Mouse (Mus musculus) left cerebral cortex, postnatal 10 days (tissue): ENCODE results near the gene Dnaic1. TPM values are rescaled to one million over a fixed set of nuclear protein-coding genes. Genes with fewer than 3 reads are reported as not detected.

Source experiments
- DNase-seq, 2 experiments: peaks; one replicate each; pipeline ENCODE4 v3.0.0; 2021 to 2022; ENCODE audit warnings: low spot score in 2 of 2, mixed read lengths in 1 of 2; ENCODE audit errors: extremely low spot score in 1 of 2
- intact Hi-C: fragments of 180-260 bp; cut with DNase I; formaldehyde crosslinking; loops from one replicate; pipeline ENCODE4 v1.15.1; 2025
- total RNA-seq, 2 experiments: library from RNA; stranded (reverse); gene quantifications; 2 replicates each; pipeline ENCODE4 v1.2.3; 2021

Gene Dnaic1
- total RNA-seq, 2 experiments from 2014 or later = 4.2 to 5.4 TPM

GRCm38 (mm10) chr4:41563297-41563696 is 6.3 kb upstream of the Dnaic1 start:
- intact Hi-C loops = no loop called here

GRCm38 (mm10) chr4:41566123-41566522 is 3.5 kb upstream of the Dnaic1 start:
- intact Hi-C loops = loop anchor here (5.0 kb wide), 1 partner anchor 41 kb away; no protein-coding TSS in a partner anchor
- no peak for DNase-seq

More at GRCm38 (mm10) chr4:41563297-41563696, 6.3 kb upstream of the Dnaic1 start:
- no peak for DNase-seq

- DNase-seq = peak; percentile 56 to 76
- intact Hi-C loops = loop anchor here (5.0 kb wide), 1 partner anchor 39 kb away; no protein-coding TSS in a partner anchor
Measured at GRCm38 (mm10) chr4:41568239-41568638, 1.3 kb upstream of the Dnaic1 start.

- peak; percentile 47 to 82 for DNase-seq
- intact Hi-C loops = loop anchor here (5.0 kb wide), 1 partner anchor 38 kb away; no protein-coding TSS in a partner anchor
Measured at GRCm38 (mm10) chr4:41568682-41569410, 729 bp upstream of the Dnaic1 start.

DNA sequence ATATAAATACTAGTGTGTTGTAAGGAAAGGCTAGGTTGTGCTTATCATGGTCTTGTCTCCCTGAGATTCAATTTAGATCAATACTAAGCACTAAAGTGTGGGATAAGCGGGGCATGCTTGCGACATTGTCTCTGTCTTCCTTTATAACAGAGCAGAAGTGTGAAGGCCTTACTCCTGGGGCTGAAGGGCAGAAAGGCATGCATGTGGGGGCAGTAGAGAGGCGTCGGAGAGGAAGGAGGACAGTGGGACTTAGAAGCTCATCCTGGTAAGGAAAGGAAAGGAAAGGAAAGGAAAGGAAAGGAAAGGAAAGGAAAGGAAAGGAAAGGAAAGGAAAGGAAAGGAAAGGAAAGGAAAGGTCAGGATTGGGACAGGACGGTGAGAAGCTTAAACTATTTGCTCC is 1.9 kb downstream of the Dnaic1 start:
- no peak for DNase-seq
- intact Hi-C loops = no loop called here

GRCm38 (mm10) chr4:41573492-41573891 is 3.9 kb downstream of the Dnaic1 start:
- DNase-seq = no peak
- intact Hi-C loops = no loop called here

DNA sequence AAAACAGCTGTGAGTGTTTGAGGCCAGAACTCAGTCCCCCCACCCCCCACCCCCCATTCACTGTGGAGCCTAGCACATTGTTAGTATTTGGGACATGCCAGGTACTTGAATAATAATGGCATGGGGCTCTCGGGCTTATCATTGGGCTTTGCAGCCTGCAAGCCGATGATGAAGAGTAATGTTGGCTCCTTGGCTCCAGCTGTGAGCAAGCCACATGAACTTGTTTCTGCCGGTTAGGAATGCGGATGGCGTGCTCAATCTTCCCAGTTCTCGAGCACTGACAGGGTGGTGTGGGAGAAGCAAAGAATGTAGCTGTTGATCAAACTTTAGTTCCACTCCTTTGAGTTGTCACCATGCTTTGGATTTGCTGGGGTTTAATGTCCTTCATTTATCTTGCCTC is 6.3 kb downstream of the Dnaic1 start:
- no peak for DNase-seq
- intact Hi-C loops = no loop called here

DNA sequence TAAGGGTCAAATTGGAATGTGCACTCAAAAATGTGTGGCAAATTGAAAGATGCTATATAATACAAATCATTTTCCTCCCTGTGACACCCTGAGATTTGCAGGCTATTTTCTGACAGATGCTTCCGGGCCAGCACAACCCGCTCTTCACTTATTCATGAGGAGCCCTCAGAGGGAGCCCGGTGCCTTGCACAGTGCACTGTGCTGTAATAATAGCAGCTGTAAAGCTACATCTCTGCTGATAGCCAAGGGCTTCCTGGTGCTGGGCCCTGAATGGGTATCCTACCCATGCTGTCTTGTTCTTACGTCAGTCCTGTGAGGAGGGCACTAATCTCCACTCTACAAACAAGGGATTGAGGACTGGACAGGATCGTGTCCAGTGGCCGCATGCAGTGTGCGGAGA is 13.8 kb downstream of the Dnaic1 start:
- intact Hi-C loops = no loop called here
- DNase-seq = no peak

DNA sequence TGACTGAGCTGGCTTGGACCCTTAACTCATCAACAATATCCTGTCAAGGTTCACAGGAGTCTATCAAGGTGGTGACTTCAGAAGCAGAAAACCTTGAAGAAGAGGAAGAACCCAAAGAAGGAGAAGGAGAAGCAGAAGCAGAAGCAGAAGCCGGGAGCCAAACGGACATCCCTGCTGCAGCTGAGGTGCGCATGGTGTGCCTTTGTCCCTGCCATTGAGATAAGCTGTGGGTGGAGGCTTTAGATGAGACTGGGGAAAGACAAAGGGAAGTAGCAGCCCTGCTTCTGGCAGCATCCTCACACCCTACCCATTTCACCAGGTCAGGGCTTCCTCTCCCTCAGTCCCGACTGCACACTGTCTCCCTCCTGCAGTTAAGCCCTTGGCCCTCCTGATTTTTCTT is 33.2 kb downstream of the Dnaic1 start:
- intact Hi-C loops = no loop called here
- DNase-seq = no peak

DNA sequence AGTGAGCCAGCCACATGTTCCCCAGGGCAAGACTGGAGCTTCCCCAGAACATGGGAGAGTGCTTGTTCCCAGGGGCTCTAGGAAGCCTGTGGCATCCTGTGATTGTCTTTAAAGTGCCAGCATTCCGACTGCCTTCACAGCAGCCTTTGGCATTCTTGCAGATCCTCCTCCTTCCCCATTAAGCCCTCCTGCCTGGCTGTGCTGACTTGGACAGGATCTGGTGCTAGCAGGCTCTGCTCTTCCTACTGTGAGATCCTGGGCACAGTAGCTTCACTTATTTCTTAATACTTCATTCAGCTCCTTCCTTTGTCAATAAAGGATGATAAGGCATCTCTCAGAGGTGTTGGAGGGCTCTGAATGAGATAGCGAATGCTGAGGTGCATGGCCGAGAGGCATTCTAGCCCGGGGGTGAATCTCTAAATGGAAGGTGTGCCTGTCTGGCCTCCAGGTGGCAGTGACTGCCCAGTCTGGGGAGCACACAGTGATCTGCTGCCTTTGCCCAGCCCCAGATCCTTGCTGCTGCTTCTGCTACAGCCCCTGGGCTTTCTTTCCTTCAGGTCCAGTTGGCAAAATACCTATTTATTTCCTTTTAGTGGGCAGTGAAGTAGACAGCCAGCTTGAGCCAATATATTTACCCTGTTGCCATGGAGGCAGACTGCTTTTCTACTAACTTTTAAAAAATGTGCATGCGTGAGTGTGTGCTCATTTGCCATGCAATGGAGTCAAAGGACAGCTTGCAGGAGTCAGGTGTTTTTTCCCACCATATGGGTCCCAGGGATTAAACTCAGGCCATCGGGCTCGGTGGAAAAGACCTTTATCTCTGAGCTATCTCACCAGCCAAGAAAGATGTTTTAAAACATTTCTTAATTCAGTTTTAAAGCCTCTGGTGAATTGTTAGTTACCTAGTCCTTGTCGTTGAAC is 35.2 kb downstream of the Dnaic1 start:
- intact Hi-C loops = loop anchor here (5.0 kb wide), 2 partner anchors 37 to 103 kb away; partner anchors contain the start of genes Dnaic1 and Fam219a
- DNase-seq = no peak

GRCm38 (mm10) chr4:41606784-41607183 is 37.2 kb downstream of the Dnaic1 start:
- intact Hi-C loops = loop anchor here (5.0 kb wide), 2 partner anchors 39 to 101 kb away; partner anchors contain the start of genes Dnaic1 and Fam219a
- no peak for DNase-seq

DNA sequence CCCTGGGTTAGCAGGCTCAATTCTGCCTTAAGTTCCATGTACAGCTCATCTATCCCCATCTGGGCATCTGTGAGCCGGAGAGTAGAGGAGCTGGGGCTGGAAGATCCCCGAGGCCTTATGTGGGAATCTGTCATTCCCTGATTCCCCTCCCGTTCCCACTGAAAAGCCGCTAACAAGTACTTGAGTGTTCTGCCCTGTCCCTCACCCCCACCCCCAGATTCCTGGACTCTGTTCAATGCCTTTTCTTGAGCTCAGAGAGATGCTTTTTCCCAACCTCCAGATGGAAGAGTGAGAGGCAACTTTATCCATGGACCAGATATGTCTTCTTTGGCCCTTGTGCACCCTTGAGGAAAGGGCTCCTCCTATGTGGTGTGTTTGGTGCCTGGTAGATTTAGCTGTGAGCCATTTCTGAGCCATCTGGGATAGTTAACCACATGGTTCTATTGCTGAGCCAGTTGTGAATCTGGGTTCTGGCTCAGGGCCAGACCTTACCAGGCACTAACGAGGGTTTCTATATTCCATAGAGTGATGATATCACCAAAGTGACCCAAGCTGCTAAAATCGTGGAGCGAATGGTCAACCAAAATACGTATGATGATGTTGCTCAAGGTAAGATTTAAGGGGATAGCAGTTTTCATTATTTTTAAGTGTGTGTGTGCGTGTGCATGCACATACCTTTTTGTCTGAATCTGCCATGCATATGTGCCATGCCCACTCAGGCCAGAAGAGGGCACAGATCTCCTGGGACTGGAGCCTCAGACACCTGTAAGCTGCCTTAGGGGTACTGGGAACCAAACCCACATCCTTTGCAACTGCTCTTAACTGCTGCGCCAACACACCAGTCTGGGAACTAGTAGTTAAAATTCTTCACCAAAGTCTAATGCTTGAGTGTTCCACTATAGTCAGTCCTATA is 40.4 kb downstream of the Dnaic1 start:
- no peak for DNase-seq
- intact Hi-C loops = loop anchor here (5.0 kb wide), 3 partner anchors 43 to 97 kb away; partner anchors contain the start of genes Dnaic1 and Fam219a

DNA sequence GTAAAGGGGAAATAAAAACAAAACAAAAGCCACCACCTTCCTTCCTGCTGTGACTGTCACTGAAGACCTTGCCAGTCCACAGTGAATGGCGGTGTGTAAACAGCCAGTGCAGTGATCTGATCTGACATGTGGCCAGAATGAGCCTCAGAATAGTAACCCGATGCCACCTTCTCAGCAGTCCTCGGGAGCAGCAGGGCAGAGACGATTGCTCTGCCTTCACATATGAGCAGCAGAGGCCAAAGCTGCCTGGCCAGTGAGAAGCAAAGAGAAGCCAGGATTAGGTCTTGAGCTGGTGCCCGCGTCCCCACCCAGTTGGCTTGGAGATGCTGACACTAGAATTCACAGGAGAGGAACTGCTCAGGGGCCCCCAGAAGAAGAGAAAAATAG is 41.0 kb downstream of the Dnaic1 start:
- DNase-seq = no peak
- intact Hi-C loops = loop anchor here (5.0 kb wide), 1 partner anchor 88 kb away; no protein-coding TSS in a partner anchor

GRCm38 (mm10) chr4:41612166-41612565 is 42.6 kb downstream of the Dnaic1 start:
- intact Hi-C loops = loop anchor here (5.0 kb wide), 1 partner anchor 90 kb away; no protein-coding TSS in a partner anchor
- DNase-seq = peak in 1 of 2 experiments; percentile 51

- peak; percentile 85 to 86 for DNase-seq
- intact Hi-C loops = loop anchor here (5.0 kb wide), 1 partner anchor 92 kb away; no protein-coding TSS in a partner anchor
Measured at GRCm38 (mm10) chr4:41614156-41614555, 44.6 kb downstream of the Dnaic1 start.

- peak; percentile 81 to 88 for DNase-seq
- intact Hi-C loops = loop anchor here (5.0 kb wide), 1 partner anchor 149 kb away; the partner anchor contains the start of gene Nudt2
Measured at GRCm38 (mm10) chr4:41615661-41616599, 46.4 kb downstream of the Dnaic1 start.
